Mouse (Mus musculus): ENCODE data around the gene Reg4.

DNA sequence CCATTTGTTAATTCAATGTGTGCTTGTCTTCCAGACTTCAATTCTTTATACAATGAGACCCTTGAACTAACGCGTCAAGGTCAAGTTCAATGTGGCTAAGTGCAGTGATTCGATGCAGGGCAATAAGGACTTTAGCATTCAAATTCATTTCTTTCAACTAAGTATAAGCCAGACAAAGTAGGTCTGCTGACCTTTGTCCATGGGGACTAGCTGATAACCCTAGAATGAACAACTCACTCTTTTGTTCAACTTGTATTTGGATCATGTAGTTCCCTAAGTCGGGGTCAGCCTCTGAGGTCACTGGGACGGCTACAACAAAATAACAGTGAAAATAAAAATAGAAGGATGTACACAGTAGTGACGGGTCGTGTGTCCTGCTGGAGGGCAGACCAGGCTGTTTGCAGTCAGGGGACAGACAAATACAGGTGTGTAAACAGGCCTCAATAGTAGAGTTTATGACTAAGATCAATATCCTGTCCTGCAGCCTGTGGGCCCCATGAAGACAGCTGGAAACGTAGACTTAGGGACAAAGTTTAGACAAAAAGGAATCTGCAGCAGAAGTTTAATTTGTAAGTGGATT, 20.6 kb downstream of the Reg4 start:
- TF ChIP-seq POLR2AphosphoS5 (IDR thresholded peaks at IDR 0.05; ENCODE audit: insufficient replicate concordance, low read depth, low read length): no peak
- TF ChIP-seq CTCF (IDR thresholded peaks at IDR 0.05; ENCODE audit: low read depth, low read length): no peak
- TF ChIP-seq GATA1 (IDR thresholded peaks at IDR 0.05; ENCODE audit: borderline replicate concordance, low read length): no peak
- TF ChIP-seq GATA2 (IDR thresholded peaks at IDR 0.05; ENCODE audit: borderline replicate concordance, low read depth, low read length): no peak
